Mouse (Mus musculus): ENCODE results near the gene Psmb8.

DNA sequence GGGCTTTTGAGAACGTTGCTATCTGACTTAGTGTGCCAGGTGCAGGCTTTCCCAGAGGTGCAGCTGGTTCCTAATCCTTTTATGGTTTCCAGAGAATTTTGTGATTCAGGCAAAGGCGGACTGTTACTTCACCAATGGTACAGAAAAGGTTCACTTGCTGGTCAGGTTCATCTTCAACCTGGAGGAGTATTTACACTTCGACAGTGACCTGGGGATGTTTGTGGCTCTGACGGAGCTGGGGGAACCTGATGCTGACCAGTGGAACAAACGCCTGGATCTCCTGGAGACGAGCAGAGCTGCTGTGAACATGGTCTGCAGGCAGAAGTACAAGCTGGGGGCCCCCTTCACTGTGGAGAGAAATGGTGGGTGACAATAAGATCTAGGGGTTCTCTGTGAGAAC, 43.4 kb downstream of the Psmb8 start:
- TF ChIP-seq CTCF (conservative IDR thresholded peaks at IDR 0.05; ENCODE audit: low read length) = no peak
- no peak for TF ChIP-seq NANOG (IDR thresholded peaks at IDR 0.05; ENCODE audit: borderline replicate concordance, low read length)
